Mouse (Mus musculus): ENCODE data around the gene 4930412O13Rik. TPM values are rescaled to one million over a fixed set of nuclear protein-coding genes. Genes with fewer than 3 reads are reported as not detected.

The 4930412O13Rik gene
- total RNA-seq, 2 experiments from 2014 or later: not detected

DNA sequence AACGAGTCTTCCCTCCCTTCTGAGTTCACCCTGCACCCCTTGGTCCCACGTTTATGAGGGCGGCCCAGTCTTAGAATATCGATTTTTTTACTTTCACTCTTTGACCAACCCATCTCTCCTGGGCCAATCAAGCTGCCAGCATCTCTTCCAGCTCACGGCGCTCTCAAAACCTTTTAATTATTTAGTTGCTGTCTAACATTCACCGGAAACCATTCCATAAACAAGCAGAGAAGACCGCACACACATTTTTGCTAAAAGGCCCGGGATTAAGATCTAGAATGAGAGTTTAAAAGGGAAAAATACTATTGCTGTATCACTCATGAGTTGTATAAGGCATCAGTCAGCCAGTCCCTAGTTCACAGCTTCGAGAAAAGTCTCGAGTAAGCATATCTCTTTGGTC lies 781 bp upstream of the 4930412O13Rik start:
- no peak for DNase-seq (ENCODE audit: low spot score in 2 of 2)

DNA sequence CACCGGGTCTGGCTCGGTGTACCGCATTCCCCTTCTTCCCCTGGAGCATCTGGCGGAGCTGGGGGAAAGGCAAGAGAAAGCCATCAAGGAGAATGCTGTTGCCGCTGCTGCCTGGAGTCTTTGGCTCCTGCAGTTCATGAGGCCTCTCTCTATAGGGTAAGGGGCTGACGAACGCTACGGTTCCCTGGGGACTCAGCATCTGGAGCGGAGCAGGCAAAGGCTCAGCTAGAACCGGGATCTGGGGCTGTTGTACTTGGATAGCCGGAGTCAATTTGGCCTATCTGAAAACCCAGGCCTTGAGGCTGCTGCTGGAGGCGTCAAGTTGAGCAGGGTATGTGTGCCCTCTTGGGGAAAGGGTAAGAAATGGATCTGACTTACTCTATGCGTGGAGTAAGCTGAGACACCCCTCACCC lies 565 bp downstream of the 4930412O13Rik start:
- DNase-seq (ENCODE audit: low spot score in 2 of 2): no peak

DNA sequence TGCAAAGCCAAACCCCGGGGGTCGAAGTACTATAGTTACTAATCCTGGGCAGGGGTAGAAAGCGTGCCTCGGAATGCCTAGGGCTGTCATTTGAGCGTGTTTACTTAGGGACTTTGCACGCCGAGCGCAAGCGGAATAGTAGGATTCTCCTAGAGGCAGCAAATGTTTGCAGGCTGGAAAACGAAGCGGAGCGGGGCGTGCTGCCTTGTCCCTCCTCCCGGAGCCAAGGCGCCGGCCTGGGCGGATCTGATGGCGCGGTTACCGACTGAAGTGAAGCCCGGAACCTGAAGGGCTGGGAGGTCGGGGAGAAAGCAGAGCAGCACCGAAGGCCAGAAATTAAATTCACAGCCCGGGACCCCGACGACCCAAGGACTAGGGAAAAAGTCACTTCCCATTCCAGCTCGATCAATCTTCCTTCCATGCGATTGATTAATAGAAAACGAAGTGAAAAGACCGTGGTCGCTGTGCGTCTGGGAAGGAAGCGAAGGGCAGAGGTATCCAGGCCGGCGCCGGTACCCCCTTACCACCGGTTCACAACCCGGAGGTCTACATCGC lies 1.4 kb downstream of the 4930412O13Rik start:
- no peak for DNase-seq (ENCODE audit: low spot score in 2 of 2)

DNA sequence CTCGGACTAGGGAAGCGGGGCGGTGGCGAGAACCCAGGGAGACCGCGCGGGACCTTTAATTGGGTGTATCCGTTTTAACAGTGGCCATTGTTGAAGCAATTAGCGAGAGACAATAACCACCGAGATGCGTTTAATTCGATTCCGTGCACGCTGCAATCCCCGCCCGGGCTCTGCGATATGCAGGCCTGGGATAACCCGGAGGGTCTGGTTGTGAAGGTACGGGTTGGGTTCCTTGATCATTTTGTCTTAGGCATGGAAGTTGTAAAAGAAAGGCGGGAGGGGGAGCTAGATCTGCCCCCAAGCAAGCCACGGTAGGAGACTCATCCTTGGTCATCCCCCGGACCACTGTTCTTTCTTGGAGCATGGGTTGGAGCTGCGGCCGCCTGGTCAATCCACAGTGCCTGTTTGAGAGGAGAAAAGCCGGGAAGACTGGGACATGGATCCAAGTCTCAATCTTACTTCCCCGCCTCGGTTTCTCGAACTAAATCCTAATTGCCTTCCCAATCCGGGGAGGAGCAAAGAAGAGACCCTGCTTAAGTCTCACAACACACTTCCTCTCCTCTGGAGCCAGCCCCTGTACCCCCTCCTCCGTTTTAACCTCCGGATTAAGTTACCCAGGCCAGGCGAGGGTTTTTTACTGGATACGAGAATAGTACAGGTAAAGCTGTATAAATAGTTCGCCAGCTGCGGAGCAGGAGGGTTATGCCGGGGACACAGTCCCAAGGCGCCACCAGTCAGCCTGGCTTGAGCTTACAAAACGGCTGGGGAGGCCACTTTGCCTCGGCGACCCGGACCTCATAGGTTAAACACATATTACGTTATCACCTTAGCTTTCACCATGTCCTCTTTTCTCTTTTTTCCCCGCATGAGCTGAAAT lies 2.1 kb downstream of the 4930412O13Rik start:
- no peak for DNase-seq (ENCODE audit: low spot score in 2 of 2)

DNA sequence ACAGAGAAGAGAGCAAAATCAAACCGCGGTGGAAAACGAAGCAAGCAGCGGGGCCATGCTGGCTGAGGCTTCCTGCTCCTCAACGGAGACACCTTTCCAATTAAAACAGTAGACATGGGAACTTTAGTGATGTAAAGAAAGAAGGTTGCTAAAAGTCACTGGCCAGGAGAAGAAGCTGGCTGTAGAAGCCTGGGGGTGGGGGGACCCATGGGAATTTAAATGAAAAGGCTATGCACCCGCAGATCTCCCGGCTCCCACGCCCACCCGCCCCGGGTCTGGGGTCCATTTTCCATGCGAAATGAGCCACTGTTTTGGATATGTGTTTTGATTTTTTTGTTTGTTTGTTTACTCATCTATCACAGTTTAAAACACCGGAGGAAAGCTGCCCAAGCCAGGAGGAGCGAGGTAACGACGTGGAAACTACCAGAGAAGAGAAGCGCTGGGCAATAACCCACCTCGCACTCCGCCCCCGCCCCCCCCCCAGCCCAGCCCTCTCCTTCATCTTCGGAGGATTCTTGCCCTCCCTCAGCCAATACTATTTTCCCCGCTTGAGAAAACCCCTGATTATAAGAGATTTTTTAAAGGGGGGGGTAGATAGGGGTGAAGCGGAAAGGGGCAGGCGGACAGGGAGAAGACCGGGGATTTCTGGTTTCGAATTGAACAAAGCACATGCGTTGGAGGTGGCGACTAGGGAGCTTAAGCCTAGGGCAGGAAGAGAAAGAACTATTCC lies 2.9 kb downstream of the 4930412O13Rik start:
- no peak for DNase-seq (ENCODE audit: low spot score in 2 of 2)

DNA sequence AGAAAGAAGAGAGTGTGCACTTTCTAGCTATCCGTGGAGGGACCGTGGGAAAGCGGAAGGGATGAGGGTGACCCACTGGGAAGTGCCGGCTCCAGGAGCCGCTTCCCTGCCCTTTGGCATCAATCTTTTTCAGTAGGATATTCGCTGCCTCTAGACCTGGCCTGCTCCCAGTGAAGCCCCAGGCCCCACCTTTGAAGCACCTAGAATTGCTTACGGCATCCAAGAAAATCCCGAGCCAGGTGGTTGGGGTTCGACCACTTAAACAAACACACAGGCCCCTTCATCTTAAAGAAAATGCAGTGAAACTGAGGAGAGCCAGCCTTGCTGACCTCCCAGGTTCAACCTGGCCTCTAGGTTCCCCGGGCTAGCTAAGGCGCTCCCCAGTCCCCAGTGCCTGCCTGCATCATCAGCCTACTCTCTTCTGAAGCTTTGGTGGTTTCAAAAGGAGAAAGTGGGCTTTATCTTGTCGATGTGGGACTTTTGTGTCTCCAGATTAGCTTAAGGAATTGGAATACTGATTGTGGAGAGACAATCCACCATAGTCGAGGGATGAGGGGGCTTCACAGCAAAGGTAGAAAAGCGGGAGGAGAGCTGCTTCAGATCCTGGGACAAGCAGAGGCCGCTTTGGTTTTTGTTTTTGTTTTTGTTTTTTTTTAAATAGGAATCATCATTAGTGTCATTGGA lies 3.6 kb downstream of the 4930412O13Rik start:
- DNase-seq (ENCODE audit: low spot score in 2 of 2): no peak

DNA sequence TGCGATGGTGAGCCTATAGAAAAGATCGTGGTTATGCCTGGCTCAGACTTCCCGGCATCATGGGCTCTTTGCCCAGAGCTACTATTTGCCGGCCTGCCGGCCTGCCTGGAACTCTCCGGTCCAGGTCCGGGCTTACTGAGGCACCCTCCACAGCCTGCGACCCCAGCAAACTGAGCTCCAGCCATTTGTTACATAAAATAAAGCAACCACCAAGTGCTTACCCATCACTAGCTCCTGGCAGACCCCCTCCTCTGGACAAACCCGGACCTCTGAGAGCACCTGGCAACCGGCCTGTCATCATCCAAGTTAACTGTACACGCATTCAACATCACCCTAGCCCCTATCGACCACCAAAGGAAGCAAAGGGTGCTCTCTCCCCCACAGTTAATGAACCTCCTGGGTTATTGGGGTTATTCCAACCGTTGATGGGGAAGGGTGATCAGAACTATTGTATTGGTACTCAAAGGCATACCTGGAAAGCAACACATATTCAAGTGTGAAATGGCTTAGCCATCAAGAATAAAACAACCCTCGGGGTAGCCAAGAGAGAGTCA lies 4.2 kb downstream of the 4930412O13Rik start:
- no peak for DNase-seq (ENCODE audit: low spot score in 2 of 2)

DNA sequence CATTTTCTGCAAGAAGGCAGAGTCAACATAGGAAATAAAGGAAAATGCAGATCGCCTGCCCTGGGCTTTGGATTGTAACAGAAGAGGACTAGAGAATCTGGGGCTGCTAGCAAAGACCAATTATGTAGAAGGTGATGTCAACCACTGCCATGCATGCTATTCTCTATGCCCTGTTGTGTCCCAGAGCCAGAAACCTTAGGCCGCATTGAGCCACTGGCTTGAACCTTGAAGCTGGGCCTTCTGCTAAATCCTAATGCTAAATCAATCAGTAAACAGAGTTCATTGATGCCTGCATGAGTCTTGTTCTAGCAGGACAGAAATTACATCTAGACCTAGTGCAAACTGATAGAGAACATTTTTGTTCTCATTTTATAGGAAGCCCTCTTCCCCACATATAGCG lies 5.0 kb downstream of the 4930412O13Rik start:
- no peak for DNase-seq (ENCODE audit: low spot score in 2 of 2)

DNA sequence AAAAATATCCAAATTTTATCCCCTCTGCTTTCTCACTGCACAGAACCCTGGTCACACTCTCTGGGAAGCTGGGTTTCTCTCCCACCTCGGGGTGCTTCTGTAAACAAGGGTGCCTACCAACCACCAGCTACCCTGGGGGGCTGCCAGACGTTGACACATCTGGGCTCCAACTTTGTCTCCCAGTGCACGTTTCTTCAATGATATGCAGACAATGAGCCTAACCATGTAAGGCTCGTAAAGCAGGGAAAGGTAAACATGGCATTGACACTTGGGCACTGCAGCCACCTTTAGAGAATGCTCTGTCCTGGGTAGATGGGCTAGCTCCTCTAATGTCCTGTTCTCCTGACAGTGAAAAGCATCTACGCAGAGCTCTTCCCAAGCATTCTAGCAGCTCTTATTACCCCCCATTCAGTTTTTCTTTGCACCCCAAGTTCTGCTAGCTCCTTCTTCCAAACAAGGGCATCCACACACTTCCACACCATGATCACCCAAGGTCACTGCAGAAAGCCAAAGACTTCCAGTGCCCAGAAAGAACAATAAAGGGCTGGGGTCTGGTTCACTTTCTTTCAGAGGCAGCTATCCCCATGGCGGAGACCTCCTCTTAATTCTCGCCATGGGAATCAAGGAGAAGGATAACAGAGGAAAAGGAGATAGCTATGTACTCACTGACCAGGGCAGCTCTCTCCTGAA lies 6.0 kb downstream of the 4930412O13Rik start:
- no peak for DNase-seq (ENCODE audit: low spot score in 2 of 2)

DNA sequence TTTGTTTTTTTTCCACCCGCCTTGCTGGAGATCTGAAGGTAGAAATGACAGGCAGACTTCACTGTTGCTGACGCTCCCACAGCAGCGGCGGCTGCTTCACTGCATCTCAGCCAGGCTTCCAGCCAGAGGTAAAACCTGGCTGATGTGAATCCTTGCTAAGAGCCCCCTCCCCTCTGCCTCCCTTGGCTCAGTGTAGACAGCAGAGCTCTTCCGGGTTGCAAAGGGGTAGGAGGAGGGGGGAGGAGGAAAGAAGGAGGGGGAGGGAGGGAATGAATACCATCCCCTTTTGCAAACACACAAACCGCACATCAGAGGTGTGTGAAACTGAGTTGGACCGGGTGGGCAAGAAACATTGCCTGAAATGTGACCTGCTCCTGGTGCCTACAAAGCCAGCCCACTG lies 6.6 kb downstream of the 4930412O13Rik start:
- no peak for DNase-seq (ENCODE audit: low spot score in 2 of 2)

DNA sequence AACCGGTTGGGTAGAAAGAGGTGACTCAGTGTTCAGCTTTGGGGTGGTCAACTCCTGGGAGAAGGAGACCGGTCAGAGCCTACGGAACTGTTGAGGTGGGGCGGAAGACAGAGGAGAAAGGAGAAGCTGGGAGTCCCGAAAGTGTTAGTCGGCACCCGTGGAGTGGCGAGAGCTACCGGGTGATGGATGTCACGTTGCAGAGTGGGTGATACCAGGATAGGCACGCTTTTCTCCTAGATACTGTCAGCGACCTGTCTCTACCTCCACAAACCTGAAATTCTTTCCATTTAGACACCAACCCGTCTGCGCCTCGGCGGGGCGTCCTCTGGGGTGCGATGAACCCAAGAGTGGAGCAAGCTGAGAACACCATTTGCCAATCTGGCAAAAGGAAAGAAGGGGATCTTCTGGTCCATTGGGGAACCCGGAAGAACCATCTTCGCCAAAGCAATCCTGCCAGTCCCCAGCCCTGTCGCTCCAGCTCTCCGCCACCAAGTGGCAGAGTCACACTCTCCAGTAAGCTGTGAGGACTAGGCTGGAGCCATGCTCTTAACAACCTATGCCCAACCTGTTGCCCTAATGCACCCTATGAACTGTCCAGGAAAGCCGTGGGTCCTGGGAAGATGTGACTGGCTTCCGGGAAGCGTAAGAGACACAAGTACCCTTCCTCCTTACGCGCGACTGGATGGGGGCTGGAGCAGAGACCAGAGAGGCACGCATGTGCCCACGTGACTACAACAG lies 8.0 kb downstream of the 4930412O13Rik start, which contains the start of gene 9230102O04Rik:
Gene 9230102O04Rik, minus strand, starts transcription at position 628 of the 738 bp plus-strand sequence.
- no peak for DNase-seq (ENCODE audit: low spot score in 2 of 2)

DNA sequence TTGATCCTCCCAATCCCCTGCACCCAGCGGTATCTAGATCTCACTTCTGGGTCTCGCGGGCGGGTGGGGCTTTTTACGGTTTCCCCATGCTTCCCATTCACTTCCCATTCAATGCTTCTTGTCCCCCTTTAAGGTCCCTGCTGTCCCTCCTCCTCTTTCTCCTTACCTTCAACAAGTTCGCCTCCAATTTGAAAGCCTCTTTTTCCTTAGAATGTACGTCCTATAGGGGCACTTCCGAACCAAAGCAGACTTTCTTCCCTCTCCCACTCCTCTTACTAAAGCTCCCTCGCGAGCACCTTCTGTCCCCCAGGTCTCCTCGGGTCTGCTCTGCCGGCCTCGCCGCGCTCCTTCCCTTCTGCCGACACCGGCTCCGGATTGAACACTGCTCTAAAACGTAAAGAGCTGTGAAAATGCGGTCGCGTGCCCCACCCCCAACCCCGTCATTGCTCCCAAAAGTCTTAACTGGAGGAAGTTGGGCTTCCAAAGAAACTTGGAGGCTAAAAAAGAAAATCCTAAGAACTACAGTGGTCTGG lies 8.7 kb downstream of the 4930412O13Rik start, which contains the start of gene Gata3:
Gene Gata3, minus strand, starts transcription at position 384 of the 533 bp plus-strand sequence.
- no peak for DNase-seq (ENCODE audit: low spot score in 2 of 2)

DNA sequence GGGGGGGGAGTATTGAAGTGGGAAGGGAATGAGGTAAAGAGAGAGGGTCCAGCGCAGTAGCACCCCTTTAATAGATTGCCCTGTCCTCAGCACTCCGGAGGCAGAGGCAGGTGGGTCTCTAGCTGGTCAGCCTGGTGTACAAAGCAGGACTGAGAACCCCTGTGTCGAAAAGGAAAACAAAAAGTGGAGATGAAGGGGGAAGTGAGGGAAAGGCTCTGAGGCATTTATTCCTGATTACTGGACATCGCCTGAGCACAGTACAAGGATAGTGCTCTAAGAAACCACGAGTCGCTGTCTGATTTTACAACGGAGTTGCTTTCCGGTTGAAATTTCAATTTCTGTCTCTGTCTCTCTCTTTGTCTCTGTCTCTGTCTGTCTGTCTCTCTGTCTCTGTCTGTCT lies 9.2 kb downstream of the 4930412O13Rik start:
- no peak for DNase-seq (ENCODE audit: low spot score in 2 of 2)

DNA sequence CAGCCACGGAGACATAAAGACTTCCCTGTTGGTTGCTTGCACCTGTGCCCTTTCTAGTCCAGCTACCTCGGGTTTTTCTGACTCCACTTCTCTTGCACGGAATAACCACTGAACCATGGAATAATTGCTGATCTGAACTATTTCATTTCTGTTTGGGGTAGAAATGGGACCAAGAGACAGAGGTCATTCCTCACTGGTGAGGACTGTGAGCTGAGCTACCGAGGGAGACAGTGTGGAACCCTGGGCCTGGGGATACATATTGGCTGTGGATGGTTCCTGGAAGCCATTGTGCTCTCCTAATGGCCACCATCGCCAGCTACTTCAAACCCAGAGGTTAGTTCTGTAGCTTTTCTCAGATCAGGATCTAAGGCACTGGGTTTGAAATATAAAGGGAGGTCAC lies 9.9 kb downstream of the 4930412O13Rik start:
- no peak for DNase-seq (ENCODE audit: low spot score in 2 of 2)

DNA sequence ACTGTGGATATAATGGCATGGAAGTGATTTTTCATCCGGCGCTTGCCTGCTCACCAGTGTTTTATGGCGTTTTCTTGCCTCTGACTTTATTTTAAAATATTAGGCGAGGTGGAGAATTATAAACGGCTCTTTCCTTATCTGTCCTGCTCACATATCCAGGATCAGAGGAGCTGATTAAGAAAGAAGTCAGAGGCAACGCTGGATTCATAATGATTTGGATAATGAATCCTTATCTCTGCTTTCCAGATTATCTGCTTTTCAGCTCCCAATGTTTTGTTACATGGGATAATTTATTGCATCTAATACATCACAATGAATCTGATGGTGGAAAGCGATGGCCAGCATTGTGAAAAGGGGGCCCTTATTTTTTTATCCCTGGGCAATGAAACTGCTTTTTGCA lies 11.5 kb downstream of the 4930412O13Rik start:
- DNase-seq (ENCODE audit: low spot score in 2 of 2): no peak

DNA sequence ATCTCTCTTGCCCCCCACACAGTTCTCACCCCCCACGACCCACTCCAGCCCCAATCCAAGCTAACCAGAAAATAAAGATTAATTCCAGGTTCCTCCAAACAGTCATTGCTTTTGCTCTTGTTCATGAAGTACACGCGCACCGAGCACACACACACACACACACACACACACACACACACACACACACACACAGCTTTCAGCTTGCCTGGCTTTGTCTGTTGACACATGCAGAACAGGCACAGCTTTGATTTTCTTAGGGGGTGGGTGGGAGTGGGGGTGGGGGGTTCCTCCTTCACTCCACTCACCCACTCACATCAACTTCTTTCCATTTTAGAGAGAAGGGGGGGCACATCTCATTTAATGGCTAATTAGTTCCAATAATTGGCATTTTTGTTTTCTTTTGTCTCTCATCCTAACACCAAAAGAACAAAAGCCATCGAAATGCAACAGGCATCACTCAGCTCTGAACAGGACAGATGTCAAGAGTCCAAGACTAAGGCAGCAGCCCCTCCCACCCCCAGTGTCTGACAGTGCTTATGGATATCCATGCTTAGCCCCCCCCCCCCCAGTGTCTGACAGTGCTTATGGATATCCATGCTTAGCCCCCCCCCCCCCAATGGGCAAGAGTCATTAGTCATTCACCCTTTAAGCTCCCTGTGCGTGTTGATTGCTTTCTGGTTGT lies 12.4 kb downstream of the 4930412O13Rik start:
- no peak for DNase-seq (ENCODE audit: low spot score in 2 of 2)

DNA sequence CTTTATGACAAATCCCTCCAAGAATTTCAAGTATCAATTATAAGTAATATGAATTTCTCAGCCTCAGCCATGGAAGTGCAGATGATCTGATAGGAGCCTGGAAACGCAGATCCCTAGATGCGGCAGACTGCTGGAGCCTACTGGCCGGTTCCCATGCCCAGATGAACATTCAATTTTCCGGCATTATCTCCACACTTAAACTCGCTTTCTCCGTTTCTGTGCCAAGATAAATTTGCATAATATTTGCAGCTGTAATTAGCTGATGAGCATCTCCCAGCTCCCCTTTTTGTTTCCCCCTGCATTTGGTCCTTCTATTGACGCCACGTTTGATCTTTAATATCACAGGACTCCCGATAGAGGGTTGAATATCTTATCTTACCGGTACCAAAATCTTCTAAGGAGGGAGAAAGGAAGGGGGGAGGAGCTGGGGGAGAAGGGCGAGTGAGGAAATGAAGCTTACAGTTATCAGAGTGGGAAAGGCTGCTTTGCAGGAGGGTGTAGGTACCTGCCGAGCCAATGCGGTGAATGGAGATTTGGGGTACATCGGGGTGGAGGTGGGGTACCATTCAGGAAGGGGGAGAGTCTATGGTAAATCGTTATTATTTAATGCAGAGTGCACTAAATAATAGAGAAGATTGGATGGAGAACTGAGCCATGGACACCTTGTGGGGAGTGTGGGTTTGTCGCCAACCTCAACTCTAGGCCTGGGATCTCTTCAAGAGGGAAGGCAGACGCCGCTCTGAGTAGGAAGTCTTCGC lies 14.0 kb downstream of the 4930412O13Rik start:
- no peak for DNase-seq (ENCODE audit: low spot score in 2 of 2)

DNA sequence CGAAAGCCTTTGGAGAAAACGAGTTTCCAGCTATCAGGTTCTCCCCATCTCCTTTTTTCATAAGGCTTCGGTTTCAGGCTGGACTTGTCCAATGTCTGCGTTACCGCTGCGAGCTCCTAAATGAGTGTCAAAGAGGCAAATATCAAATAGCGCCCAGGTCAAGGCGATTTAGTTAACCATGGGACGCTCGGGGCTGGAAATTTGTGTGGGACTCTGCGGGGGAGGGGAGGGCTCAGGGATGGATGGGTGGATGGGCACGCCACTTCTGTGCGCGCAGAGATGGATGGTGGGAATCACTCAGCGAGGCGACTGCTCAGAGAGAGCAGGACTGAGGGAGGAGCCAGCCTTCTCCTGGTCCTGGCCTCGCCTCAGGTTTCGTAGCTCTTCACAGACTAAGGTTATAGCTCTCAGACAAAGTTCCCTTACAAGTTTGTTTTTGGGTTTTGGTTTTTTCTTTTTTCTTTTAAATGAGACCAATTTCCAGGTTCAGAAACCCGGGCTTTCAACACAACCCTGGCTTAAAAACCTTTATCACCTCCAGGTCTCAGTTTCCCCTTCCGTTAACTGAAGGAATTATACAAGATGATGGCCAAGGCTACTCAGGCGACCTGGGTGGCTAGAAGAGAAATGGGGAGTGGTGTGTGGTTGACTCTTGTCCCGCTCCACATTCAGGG lies 15.2 kb downstream of the 4930412O13Rik start:
- no peak for DNase-seq (ENCODE audit: low spot score in 2 of 2)
